Mouse (Mus musculus) bone marrow macrophage, adult 2 months (primary cell): ENCODE data around the gene Gng4.

Experiments used
- CTCF ChIP-seq: IDR thresholded peaks from 2 replicates; pipeline ENCODE4 v1.5.1; 2012; ENCODE audit warnings: low read depth, mild to moderate bottlenecking, low read length, moderate library complexity
- POLR2A ChIP-seq: IDR thresholded peaks from 2 replicates; pipeline ENCODE4 v1.6.1; 2012; ENCODE audit warnings: mild to moderate bottlenecking, low read depth, low read length, borderline replicate concordance

DNA sequence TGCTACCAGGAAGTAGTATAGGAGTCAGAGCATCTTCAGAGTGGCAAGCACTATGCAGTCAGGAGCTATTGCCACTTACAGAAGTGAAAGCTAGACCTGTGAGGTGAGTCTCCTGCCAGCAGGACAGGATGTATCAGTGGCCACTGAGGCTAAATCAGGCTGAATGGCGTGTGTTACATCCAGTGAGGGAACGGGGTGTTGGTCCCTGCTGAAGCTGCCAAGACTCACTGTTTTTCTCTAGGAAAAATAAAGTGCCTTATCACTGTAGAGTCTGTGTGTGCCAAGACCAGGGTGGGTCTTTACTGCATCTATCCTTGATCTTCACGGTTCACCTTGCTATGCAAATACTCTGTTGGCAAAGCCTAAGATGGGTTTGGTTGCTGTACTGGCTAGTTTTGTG is 34.8 kb downstream of the Gng4 start:
- TF ChIP-seq CTCF (no peak), POLR2A (no peak)
